Comparison of ENCODE assay signal across 14 mouse cellular contexts in the genomic region with DNA sequence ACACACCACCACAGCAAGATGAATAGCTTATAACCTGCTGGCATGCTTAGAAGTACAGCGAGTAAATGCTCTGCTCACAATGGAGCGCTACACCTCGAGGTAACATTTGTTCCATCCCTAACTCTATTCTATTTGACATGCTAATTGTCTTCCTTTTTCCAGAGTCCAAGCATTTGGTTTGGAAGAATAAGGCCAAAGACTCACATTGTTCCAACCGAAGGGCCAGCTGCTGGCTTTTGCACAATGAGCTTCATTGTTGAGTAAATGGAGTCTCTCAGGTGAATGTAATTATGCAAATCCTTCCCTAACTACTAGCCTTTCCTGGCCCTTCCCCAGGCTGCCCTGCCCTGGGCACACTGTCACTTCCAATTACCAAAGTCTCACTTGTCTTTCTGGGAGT. TPM values are rescaled to one million over a fixed set of nuclear protein-coding genes. Genes with fewer than 3 reads are reported as not detected.
A peak's percentile ranks its signal among the peaks of the same experiment; 100 is the strongest.
DNase-seq lines count a peak whose midpoint lies in the region; ATAC-seq lines count a peak whose summit lies in the region.
"Had no signal": no experiment of that assay in that cellular context is flagged by ENCODE, and none has a peak within 500 bp of the region (broad histone marks: within the 10 kb centered on the region; RNA-seq: fewer than 3 reads in every experiment).

No protein-coding gene starts in this region.

- no peaks in the 10 kb centered on the region for H3K36me3 ChIP-seq in forebrain, embryonic 11.5 days (ENCODE audit: control insufficient read depth, insufficient read depth, low read length)
- H3K36me3 ChIP-seq in forebrain, embryonic 14.5 days (ENCODE audit: control insufficient read depth, insufficient read depth, low read length) = no peaks in the 10 kb centered on the region
- H3K36me3 ChIP-seq in embryonic facial prominence, embryonic 14.5 days (ENCODE audit: control insufficient read depth, insufficient read depth, low read length) = no peaks in the 10 kb centered on the region
- H3K36me3 ChIP-seq in midbrain, embryonic 13.5 days = no peaks in the 10 kb centered on the region
- no peaks in the 10 kb centered on the region for H3K36me3 ChIP-seq in liver, embryonic 11.5 days (ENCODE audit: control insufficient read depth, insufficient read depth, low read length)
- H3K36me3 ChIP-seq: liver, embryonic 15.5 days had no signal

- no peak overlapping the region for H3K4me2 ChIP-seq in forebrain, embryonic 11.5 days (ENCODE audit: low read depth, low read length, severe bottlenecking)
- no peak overlapping the region for H3K4me2 ChIP-seq in forebrain, embryonic 14.5 days (ENCODE audit: low read length)
- H3K4me2 ChIP-seq in embryonic facial prominence, embryonic 14.5 days (ENCODE audit: low read depth, low read length) = no peak overlapping the region
- no peak overlapping the region for H3K4me2 ChIP-seq in midbrain, embryonic 13.5 days (replicated peaks)
- no peak overlapping the region for H3K4me2 ChIP-seq in liver, embryonic 11.5 days
- H3K4me2 ChIP-seq: liver, embryonic 15.5 days had no signal

- H3K4me3 ChIP-seq in forebrain, embryonic 11.5 days (ENCODE audit: low read depth, low read length) = no peak overlapping the region
- H3K4me3 ChIP-seq in forebrain, embryonic 14.5 days (ENCODE audit: low read depth, low read length) = no peak overlapping the region
- H3K4me3 ChIP-seq in embryonic facial prominence, embryonic 14.5 days (ENCODE audit: low read depth, low read length) = no peak overlapping the region
- no peak overlapping the region for H3K4me3 ChIP-seq in midbrain, embryonic 13.5 days (replicated peaks)
- H3K4me3 ChIP-seq in liver, embryonic 11.5 days (ENCODE audit: low read depth, low read length) = no peak overlapping the region
- H3K4me3 ChIP-seq: layer of hippocampus, adult 2 months; liver, embryonic 15.5 days had no signal

- ATAC-seq in forebrain, embryonic 11.5 days (replicated peaks; ENCODE audit: low FRiP score) = peak; percentile 77
- ATAC-seq in forebrain, embryonic 14.5 days = no peak
- ATAC-seq in embryonic facial prominence, embryonic 14.5 days (ENCODE audit: low read depth) = peak; percentile 88
- peak; percentile 67 for ATAC-seq in midbrain, embryonic 13.5 days
- no peak for ATAC-seq in liver, embryonic 11.5 days (replicated peaks; ENCODE audit: low FRiP score)
- no peak for ATAC-seq in megakaryocyte, adult 5-6 weeks (ENCODE audit: poor library complexity, severe bottlenecking)
- ATAC-seq: forebrain, postnatal 0 days had no signal

- H3K9me3 ChIP-seq in forebrain, embryonic 11.5 days (ENCODE audit: control insufficient read depth, low read length) = no peaks in the 10 kb centered on the region
- H3K9me3 ChIP-seq in forebrain, embryonic 14.5 days (replicated peaks; ENCODE audit: control insufficient read depth, low read length) = no peaks in the 10 kb centered on the region; the same call in 1 of the 2 replicates
- H3K9me3 ChIP-seq in embryonic facial prominence, embryonic 14.5 days (ENCODE audit: control insufficient read depth, low read length) = no peaks in the 10 kb centered on the region
- no peaks in the 10 kb centered on the region; the same call in 1 of the 2 replicates for H3K9me3 ChIP-seq in midbrain, embryonic 13.5 days
- no peaks in the 10 kb centered on the region for H3K9me3 ChIP-seq in liver, embryonic 11.5 days (ENCODE audit: control insufficient read depth, low read length)
- H3K9me3 ChIP-seq: liver, embryonic 15.5 days had no signal

- H3K27me3 ChIP-seq in forebrain, embryonic 11.5 days (ENCODE audit: control insufficient read depth, insufficient read depth, low read length) = peaks cover 2% of the 10 kb centered on the region; the same call in 1 of the 2 replicates
- peaks cover 6% of the 10 kb centered on the region; the same call in 1 of the 2 replicates for H3K27me3 ChIP-seq in forebrain, embryonic 14.5 days (replicated peaks; ENCODE audit: control insufficient read depth, insufficient read depth, low read length)
- no peaks in the 10 kb centered on the region for H3K27me3 ChIP-seq in embryonic facial prominence, embryonic 14.5 days (replicated peaks; ENCODE audit: control insufficient read depth, insufficient read depth, low read length)
- peaks cover 7% of the 10 kb centered on the region; the same call in 1 of the 2 replicates for H3K27me3 ChIP-seq in midbrain, embryonic 13.5 days
- H3K27me3 ChIP-seq in liver, embryonic 11.5 days (replicated peaks; ENCODE audit: control insufficient read depth, insufficient read depth, low read length) = no peaks in the 10 kb centered on the region
- H3K27me3 ChIP-seq: liver, embryonic 15.5 days had no signal

- DNase-seq in forebrain, embryonic 11.5 days (ENCODE audit: low spot score) = no peak
- DNase-seq in forebrain, embryonic 14.5 days (ENCODE audit: low spot score) = no peak
- DNase-seq in Muller cell, postnatal 12 days (ENCODE audit: inconsistent ontology term) = peak; percentile 94
- DNase-seq in embryonic facial prominence, embryonic 14.5 days (ENCODE audit: low spot score) = peak; percentile 70
- DNase-seq in liver, embryonic 11.5 days (ENCODE audit: low spot score) = no peak
- DNase-seq in layer of hippocampus, adult 9-11 months = no peak
- DNase-seq: adrenal gland, adult 8-10 months; forebrain, postnatal 0 days; kidney, adult 9 months; right cerebral cortex, postnatal 14 days had no signal

- WGBS in forebrain, embryonic 11.5 days = 3% methylated on average over 4 of the region's 4 CpGs
- WGBS in forebrain, embryonic 14.5 days = 3% methylated on average over 4 of the region's 4 CpGs
- 31% methylated on average over 4 of the region's 4 CpGs for WGBS in embryonic facial prominence, embryonic 14.5 days
- WGBS in midbrain, embryonic 13.5 days = 5% methylated on average over 4 of the region's 4 CpGs
- WGBS in liver, embryonic 11.5 days = 67% methylated on average over 4 of the region's 4 CpGs

- H3K9ac ChIP-seq in forebrain, embryonic 11.5 days (ENCODE audit: low read length) = no peak overlapping the region
- H3K9ac ChIP-seq in forebrain, embryonic 14.5 days (ENCODE audit: low read length) = no peak overlapping the region
- no peak overlapping the region for H3K9ac ChIP-seq in embryonic facial prominence, embryonic 14.5 days (ENCODE audit: low read depth, low read length)
- H3K9ac ChIP-seq in midbrain, embryonic 13.5 days (replicated peaks) = no peak overlapping the region
- H3K9ac ChIP-seq in liver, embryonic 11.5 days (ENCODE audit: low read depth, low read length) = no peak overlapping the region
- H3K9ac ChIP-seq: forebrain, postnatal 0 days; liver, embryonic 15.5 days had no signal

- H3K27ac ChIP-seq in forebrain, embryonic 11.5 days (ENCODE audit: low read depth, low read length) = no peak overlapping the region
- H3K27ac ChIP-seq in forebrain, embryonic 14.5 days (ENCODE audit: low read depth, low read length) = no peak overlapping the region
- no peak overlapping the region for H3K27ac ChIP-seq in embryonic facial prominence, embryonic 14.5 days (replicated peaks; ENCODE audit: low read depth, low read length)
- H3K27ac ChIP-seq in midbrain, embryonic 13.5 days = no peak overlapping the region
- no peak overlapping the region for H3K27ac ChIP-seq in liver, embryonic 11.5 days (ENCODE audit: low read depth, low read length)
- H3K27ac ChIP-seq: layer of hippocampus, adult 2 months; liver, embryonic 15.5 days had no signal

- H3K4me1 ChIP-seq in forebrain, embryonic 11.5 days (replicated peaks; ENCODE audit: control insufficient read depth, insufficient read depth, low read length) = peaks cover 10% of the 10 kb centered on the region
- H3K4me1 ChIP-seq in forebrain, embryonic 14.5 days (ENCODE audit: control insufficient read depth, insufficient read depth, low read length) = 0 out of 2 replicates have a peak, but pooled peaks cover 5% of the 10 kb centered on the region
- H3K4me1 ChIP-seq in embryonic facial prominence, embryonic 14.5 days (ENCODE audit: control insufficient read depth, insufficient read depth, low read length) = no peaks in the 10 kb centered on the region
- H3K4me1 ChIP-seq in midbrain, embryonic 13.5 days (replicated peaks) = peaks cover 19% of the 10 kb centered on the region
- H3K4me1 ChIP-seq in liver, embryonic 11.5 days (replicated peaks; ENCODE audit: control insufficient read depth, insufficient read depth, low read length) = no peaks in the 10 kb centered on the region
- H3K4me1 ChIP-seq: liver, embryonic 15.5 days had no signal

RNA-seq across cellular contexts. Expression of a gene that starts 58.8 kb away (rescaled TPM):
- 8.9 and 9.7 TPM in 2 replicates for polyA plus RNA-seq in forebrain, embryonic 11.5 days (2014; fragmentation: Nextera tagmentation; extraction: Ambion mirVana)
- 2.6 and 3.2 TPM in 2 replicates for polyA plus RNA-seq in forebrain, embryonic 14.5 days (2014; fragmentation: Nextera tagmentation; extraction: Ambion mirVana)
- polyA plus RNA-seq in embryonic facial prominence, embryonic 14.5 days (2014; fragmentation: Nextera tagmentation; extraction: Ambion mirVana) = 5.5 and 7.7 TPM in 2 replicates
- polyA plus RNA-seq in midbrain, embryonic 13.5 days (2015; fragmentation: Nextera tagmentation; extraction: Ambion mirVana) = 3.0 and 3.1 TPM in 2 replicates
- 40.3 and 42.3 TPM in 2 replicates for polyA plus RNA-seq in liver, embryonic 11.5 days (2014; fragmentation: Nextera tagmentation; extraction: Ambion mirVana)
- total RNA-seq in megakaryocyte, adult 5-6 weeks (2015) = 42.5 and 45.2 TPM in 2 replicates
- 38.3 and 50.7 TPM in 2 replicates for total RNA-seq in megakaryocyte, adult 5-6 weeks (2017)
- total RNA-seq: adrenal gland, adult 8-10 months had no signal

Comparison
In these comparisons a context has a peak if more than half of its experiments do, and no peak if none do; other contexts are left out.
1. ATAC-seq: peak in forebrain, embryonic 11.5 days (single experiment), embryonic facial prominence, embryonic 14.5 days (single experiment) and midbrain, embryonic 13.5 days (single experiment); none in forebrain, embryonic 14.5 days (single experiment), liver, embryonic 11.5 days (single experiment) and megakaryocyte, adult 5-6 weeks (single experiment).
2. DNase-seq: peak in Muller cell, postnatal 12 days (single experiment) and embryonic facial prominence, embryonic 14.5 days (single experiment); none in forebrain, embryonic 11.5 days (single experiment), forebrain, embryonic 14.5 days (single experiment), liver, embryonic 11.5 days (single experiment) and layer of hippocampus, adult 9-11 months (single experiment).